In the genomic region with DNA sequence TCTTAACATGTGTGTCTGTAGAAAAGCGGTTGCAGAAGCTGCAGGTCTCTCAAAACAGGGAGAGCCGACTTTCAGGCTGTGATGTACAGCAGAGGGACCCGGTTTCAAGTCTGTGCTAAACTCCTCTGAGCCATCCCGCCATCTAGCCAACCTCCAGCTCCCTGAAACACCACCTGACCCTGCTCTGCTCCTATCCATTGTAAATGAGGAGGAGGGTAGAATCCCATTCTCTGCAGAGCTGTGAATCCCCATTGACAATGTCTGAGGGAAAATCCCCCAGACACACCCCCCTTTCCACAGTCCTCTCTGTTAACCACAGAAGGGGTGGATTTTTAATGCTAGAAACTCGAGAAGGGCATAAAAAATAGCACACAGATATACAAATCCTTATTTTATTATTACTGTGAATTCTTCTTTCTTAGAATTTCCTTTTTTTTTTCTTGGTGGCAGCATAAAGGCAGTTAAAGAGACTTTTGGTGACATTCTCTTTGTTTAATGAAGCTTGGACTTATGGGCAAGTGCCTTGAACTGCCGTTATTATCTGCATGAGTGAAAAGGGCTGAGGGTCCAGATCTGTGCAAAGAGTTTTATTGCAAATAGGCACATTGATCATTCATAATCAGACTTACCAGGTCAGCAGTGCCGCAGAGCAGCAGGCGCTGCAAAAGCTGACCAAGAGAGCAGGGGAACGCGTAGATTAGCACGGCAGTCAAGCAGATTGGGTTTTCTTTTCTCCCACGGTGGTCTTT, we compare ENCODE assay signal across 11 mouse cellular contexts.
A peak's percentile ranks its signal among the peaks of the same experiment; 100 is the strongest.
DNase-seq lines count a peak whose midpoint lies in the region; ATAC-seq and TF ChIP-seq lines count a peak whose summit lies in the region.
"Had no signal": no experiment of that assay in that cellular context is flagged by ENCODE, and none has a peak within 500 bp of the region (broad histone marks: within the 10 kb centered on the region; RNA-seq: fewer than 3 reads in every experiment).

No protein-coding gene starts in this region.

- no peaks in the 10 kb centered on the region for H3K9me3 ChIP-seq in forebrain, embryonic 13.5 days (replicated peaks)
- no peaks in the 10 kb centered on the region for H3K9me3 ChIP-seq in midbrain, embryonic 10.5 days (replicated peaks)
- H3K9me3 ChIP-seq: liver, embryonic 15.5 days; stomach, embryonic 15.5 days had no signal

- peak; percentile 79 for ATAC-seq in forebrain, embryonic 13.5 days
- ATAC-seq in monocyte, adult 5-6 weeks (replicated peaks; ENCODE audit: insufficient number of reproducible peaks, low FRiP score, low TSS enrichment, poor library complexity, severe bottlenecking), result no peak

- H3K4me3 ChIP-seq in left cerebral cortex, adult 2 months, result peak overlapping the region; percentile 48
- H3K4me3 ChIP-seq in forebrain, embryonic 13.5 days, result peak overlapping the region; percentile 37
- peak overlapping the region; percentile 44 for H3K4me3 ChIP-seq in midbrain, embryonic 10.5 days
- H3K4me3 ChIP-seq: liver, embryonic 15.5 days; stomach, embryonic 15.5 days had no signal

- H3K27me3 ChIP-seq in forebrain, embryonic 13.5 days, result no peaks in the 10 kb centered on the region
- peaks cover 11% of the 10 kb centered on the region for H3K27me3 ChIP-seq in midbrain, embryonic 10.5 days (ENCODE audit: low read depth, poor library complexity, severe bottlenecking)
- H3K27me3 ChIP-seq: liver, embryonic 15.5 days; stomach, embryonic 15.5 days had no signal

- no peak for TF ChIP-seq CTCF in left cerebral cortex, adult 2 months (IDR thresholded peaks at IDR 0.05)

- H3K36me3 ChIP-seq in forebrain, embryonic 13.5 days (ENCODE audit: poor library complexity, severe bottlenecking), result no peaks in the 10 kb centered on the region
- H3K36me3 ChIP-seq in midbrain, embryonic 10.5 days, result no peaks in the 10 kb centered on the region
- H3K36me3 ChIP-seq: liver, embryonic 15.5 days; stomach, embryonic 15.5 days had no signal

- peak overlapping the region; percentile 61 for H3K9ac ChIP-seq in forebrain, embryonic 13.5 days
- H3K9ac ChIP-seq: liver, embryonic 15.5 days; stomach, embryonic 15.5 days had no signal

- DNase-seq in left cerebral cortex, adult 2 months (ENCODE audit: extremely low spot score in 1 of 2, low spot score in 2 of 2), result no peak
- no peak for DNase-seq in left cerebral cortex, postnatal 14 days (ENCODE audit: low spot score in 2 of 2)
- DNase-seq in midbrain, embryonic 10.5 days (ENCODE audit: low spot score), result peak; percentile 43
- peak; percentile 60 for DNase-seq in retina, postnatal 1 day
- DNase-seq in right cerebral cortex, adult 2 months (ENCODE audit: low spot score in 2 of 2), result no peak
- no peak for DNase-seq in spleen, postnatal 36 days (ENCODE audit: low spot score in 2 of 2)
- DNase-seq: kidney, postnatal 25 days had no signal

- peaks cover 13% of the 10 kb centered on the region for H3K4me1 ChIP-seq in forebrain, embryonic 13.5 days
- H3K4me1 ChIP-seq in midbrain, embryonic 10.5 days, result peaks cover 23% of the 10 kb centered on the region
- H3K4me1 ChIP-seq: liver, embryonic 15.5 days; stomach, embryonic 15.5 days had no signal

- intact Hi-C loops in left cerebral cortex, adult 2 months (cut with DNase I), result no loop called here
- intact Hi-C loops in left cerebral cortex, postnatal 14 days (cut with DNase I), result no loop called here

- H3K27ac ChIP-seq in left cerebral cortex, adult 2 months, result 0 out of 2 replicates have a peak overlapping the region, but pooled peaks have one; percentile 45
- no peak overlapping the region for H3K27ac ChIP-seq in forebrain, embryonic 13.5 days
- peak overlapping the region; percentile 75 for H3K27ac ChIP-seq in midbrain, embryonic 10.5 days (replicated peaks)
- H3K27ac ChIP-seq: liver, embryonic 15.5 days; stomach, embryonic 15.5 days had no signal

- H3K4me2 ChIP-seq in forebrain, embryonic 13.5 days, result peak overlapping the region; percentile 59
- H3K4me2 ChIP-seq: liver, embryonic 15.5 days; stomach, embryonic 15.5 days had no signal

- WGBS in forebrain, embryonic 13.5 days, result 13% methylated on average over 12 of the region's 12 CpGs
- WGBS in midbrain, embryonic 10.5 days, result 28% methylated on average over 12 of the region's 12 CpGs

Comparison
In these comparisons a context has a peak if more than half of its experiments do, and no peak if none do; other contexts are left out.
1. DNase-seq: peak in midbrain, embryonic 10.5 days (single experiment) and retina, postnatal 1 day (single experiment); none in left cerebral cortex, adult 2 months (0 of 2), left cerebral cortex, postnatal 14 days (0 of 2), right cerebral cortex, adult 2 months (0 of 2) and spleen, postnatal 36 days (0 of 2).
2. Peak in every context shown above with its lines, with median percentiles within 50 percentile points of each other: H3K4me3 ChIP-seq.